Mouse (Mus musculus): ENCODE measurements around the gene Tmem206.

GRCm38 (mm10) chr1:191374993-191375643, 49.4 kb downstream of the Tmem206 start:
- TF ChIP-seq CTCF (IDR thresholded peaks at IDR 0.05; ENCODE audit: insufficient read depth, low read depth, low read length) (no peak), POLR2A (IDR thresholded peaks at IDR 0.05; ENCODE audit: insufficient read depth, low read depth, low read length) (no peak)

Data from olfactory bulb, adult 2 months (tissue).